Mouse (Mus musculus): ENCODE data around the gene Lim2.
A peak's percentile ranks its signal among the peaks of the same experiment; 100 is the strongest.

Lim2 gene

GRCm38 (mm10) chr7:43443126-43443916 lies 15.9 kb downstream of the Lim2 start:
- DNase-seq (ENCODE audit: extremely low read depth, low read depth): peak; percentile 78

- DNase-seq (ENCODE audit: extremely low read depth, low read depth): peak; percentile 94
Observed at GRCm38 (mm10) chr7:43443917-43444293, 16.4 kb downstream of the Lim2 start, which contains the start of the genes Etfb and Gm45233. TSS of gene Etfb (plus strand) at chr7:43444083. TSS of gene Gm45233 (plus strand) at chr7:43444128.

- DNase-seq (ENCODE audit: extremely low read depth, low read depth): no peak
Observed at GRCm38 (mm10) chr7:43447801-43448200, 20.3 kb downstream of the Lim2 start.

GRCm38 (mm10) chr7:43448246-43448645 lies 20.8 kb downstream of the Lim2 start:
- no peak for DNase-seq (ENCODE audit: extremely low read depth, low read depth)

GRCm38 (mm10) chr7:43449811-43450210 lies 22.3 kb downstream of the Lim2 start:
- no peak for DNase-seq (ENCODE audit: extremely low read depth, low read depth)

- DNase-seq (ENCODE audit: extremely low read depth, low read depth): no peak
Observed at GRCm38 (mm10) chr7:43451726-43452125, 24.3 kb downstream of the Lim2 start.

GRCm38 (mm10) chr7:43452609-43453008 lies 25.1 kb downstream of the Lim2 start:
- DNase-seq (ENCODE audit: extremely low read depth, low read depth): no peak

- no peak for DNase-seq (ENCODE audit: extremely low read depth, low read depth)
Observed at GRCm38 (mm10) chr7:43453599-43454355, 26.3 kb downstream of the Lim2 start.

- DNase-seq (ENCODE audit: extremely low read depth, low read depth): no peak
Observed at GRCm38 (mm10) chr7:43454371-43454770, 26.9 kb downstream of the Lim2 start.

- DNase-seq (ENCODE audit: extremely low read depth, low read depth): no peak
Observed at GRCm38 (mm10) chr7:43462851-43463250, 35.4 kb downstream of the Lim2 start, which contains the start of gene Vsig10l. TSS of gene Vsig10l (plus strand) at chr7:43463151.

GRCm38 (mm10) chr7:43463976-43464375 lies 36.5 kb downstream of the Lim2 start:
- no peak for DNase-seq (ENCODE audit: extremely low read depth, low read depth)

GRCm38 (mm10) chr7:43464864-43465343 lies 37.4 kb downstream of the Lim2 start:
- DNase-seq (ENCODE audit: extremely low read depth, low read depth): no peak

GRCm38 (mm10) chr7:43465344-43466098 lies 38.1 kb downstream of the Lim2 start:
- DNase-seq (ENCODE audit: extremely low read depth, low read depth): peak; percentile 80

GRCm38 (mm10) chr7:43466099-43466694 lies 38.7 kb downstream of the Lim2 start:
- DNase-seq (ENCODE audit: extremely low read depth, low read depth): no peak

GRCm38 (mm10) chr7:43470373-43470772 lies 42.9 kb downstream of the Lim2 start:
- no peak for DNase-seq (ENCODE audit: extremely low read depth, low read depth)

GRCm38 (mm10) chr7:43475706-43476105 lies 48.2 kb downstream of the Lim2 start:
- no peak for DNase-seq (ENCODE audit: extremely low read depth, low read depth)

GRCm38 (mm10) chr7:43476376-43476775 lies 48.9 kb downstream of the Lim2 start:
- no peak for DNase-seq (ENCODE audit: extremely low read depth, low read depth)

- DNase-seq (ENCODE audit: extremely low read depth, low read depth): no peak
Observed at GRCm38 (mm10) chr7:43481191-43481590, 53.7 kb downstream of the Lim2 start.

- no peak for DNase-seq (ENCODE audit: extremely low read depth, low read depth)
Observed at GRCm38 (mm10) chr7:43482090-43482716, 54.7 kb downstream of the Lim2 start.

- no peak for DNase-seq (ENCODE audit: extremely low read depth, low read depth)
Observed at GRCm38 (mm10) chr7:43483236-43483635, 55.8 kb downstream of the Lim2 start.
